Mouse (Mus musculus) gastrocnemius, adult 18-20 months (tissue): Measurements from ENCODE around the gene C1qc. TPM values are rescaled to one million over a fixed set of nuclear protein-coding genes. Genes with fewer than 3 reads are reported as not detected.

ENCODE experiments used
- DNase-seq: peaks from one replicate; pipeline ENCODE4 v3.0.0; 2021; ENCODE audit warnings: low spot score
- total RNA-seq, 2 experiments: library from RNA; stranded (reverse); gene quantifications; 2 replicates each; pipeline ENCODE4 v1.2.3; 2021

Gene C1qc
- total RNA-seq, 2 experiments from 2014 or later: 7.9 to 15.8 TPM

DNA sequence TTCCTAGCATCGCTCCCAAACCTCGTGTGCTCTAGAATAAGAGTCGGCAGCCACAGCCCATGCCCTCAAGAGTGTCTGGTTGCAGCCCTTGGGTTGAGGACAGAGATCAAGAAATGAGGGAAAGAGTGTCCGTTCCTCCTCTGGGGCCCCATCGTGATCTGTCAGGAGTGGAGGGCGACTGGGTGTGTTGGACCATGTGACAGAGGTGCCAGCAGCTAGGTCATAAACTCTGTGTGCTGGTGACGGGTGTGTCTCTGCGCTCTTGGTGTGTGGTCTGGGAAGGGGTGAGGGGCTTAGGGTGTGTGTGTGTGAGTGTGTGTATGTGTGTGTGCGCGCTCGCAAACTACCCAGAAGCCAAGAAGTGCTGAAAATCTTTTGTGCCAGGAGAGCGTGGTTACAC, 39.9 kb downstream of the C1qc start:
- DNase-seq: no peak

DNA sequence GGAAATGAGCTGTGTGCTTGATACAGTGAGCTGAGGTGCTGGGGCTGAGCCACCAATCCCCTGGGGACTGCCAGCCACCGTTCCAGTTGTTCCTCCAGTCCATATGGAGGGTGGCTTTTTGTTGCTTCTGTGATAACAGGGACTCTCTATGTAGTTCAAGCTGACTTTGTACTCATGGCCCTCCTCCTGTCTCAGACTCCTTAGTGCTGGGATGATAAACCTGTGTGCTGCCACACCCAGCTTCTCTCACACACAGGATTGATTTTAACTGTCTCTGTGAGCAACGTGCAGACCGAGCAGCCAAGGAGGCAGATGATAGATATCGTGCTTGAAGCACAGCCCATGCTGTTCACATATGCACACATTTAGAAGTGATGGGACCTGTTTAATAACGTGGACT, 40.7 kb downstream of the C1qc start:
- DNase-seq: no peak

DNA sequence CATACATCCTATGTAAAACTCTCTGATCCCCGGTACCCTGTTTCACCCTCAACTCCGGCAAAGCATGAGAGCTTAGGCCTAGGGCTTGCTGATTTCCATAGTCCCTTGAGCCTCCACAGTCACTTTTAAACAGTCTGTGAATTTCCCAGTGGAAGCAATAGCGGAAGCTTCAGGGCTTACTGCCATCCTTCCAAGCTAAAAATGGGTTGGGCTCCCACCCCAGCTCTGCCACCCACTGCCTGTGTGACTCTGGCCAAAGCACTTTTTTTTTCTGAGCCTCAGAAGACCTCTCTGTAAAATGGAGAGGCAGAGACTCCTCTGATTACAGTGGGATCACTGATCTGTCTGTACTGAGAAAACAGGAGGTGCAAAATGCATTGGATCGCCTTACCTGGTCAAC, 44.3 kb downstream of the C1qc start:
- DNase-seq: no peak

DNA sequence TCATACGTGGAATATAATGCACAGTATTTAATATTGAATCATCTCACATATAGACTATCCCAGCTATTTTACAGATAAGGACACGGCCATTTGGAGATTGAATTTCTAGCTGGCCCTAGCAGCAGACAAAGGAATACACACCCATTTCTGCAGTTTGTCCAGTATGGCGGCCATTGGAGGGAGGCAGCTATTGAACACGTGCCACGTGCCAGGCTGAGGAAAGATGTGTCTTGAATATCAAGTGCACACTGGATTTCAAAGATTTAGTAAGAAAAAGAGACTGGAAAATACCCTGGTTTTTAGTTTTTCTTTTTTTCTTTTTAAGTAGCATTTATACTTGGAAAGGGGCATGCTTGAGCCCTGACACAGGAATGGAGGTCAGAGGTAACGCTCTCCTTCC, 45.7 kb downstream of the C1qc start:
- DNase-seq: no peak

DNA sequence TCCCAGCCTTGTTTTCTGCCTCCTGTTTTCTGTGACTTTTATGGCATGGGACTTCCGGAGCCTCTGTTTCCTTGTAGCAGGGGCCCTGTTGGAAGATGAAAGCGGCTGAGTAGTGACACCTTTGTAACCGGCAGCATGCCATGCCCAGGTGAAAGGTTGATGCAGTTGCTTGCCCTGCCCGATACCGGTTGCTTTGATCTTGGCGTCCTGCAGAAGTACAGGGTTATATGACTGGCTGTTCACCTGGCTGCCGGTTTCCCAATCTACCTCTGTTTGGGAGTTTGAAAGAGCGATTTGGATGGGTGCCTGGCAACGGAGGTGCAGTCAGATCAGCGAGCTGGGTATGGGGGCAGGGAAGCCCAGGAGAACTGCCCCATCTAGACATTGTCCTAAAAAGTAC, 50.1 kb downstream of the C1qc start:
- DNase-seq: no peak

DNA sequence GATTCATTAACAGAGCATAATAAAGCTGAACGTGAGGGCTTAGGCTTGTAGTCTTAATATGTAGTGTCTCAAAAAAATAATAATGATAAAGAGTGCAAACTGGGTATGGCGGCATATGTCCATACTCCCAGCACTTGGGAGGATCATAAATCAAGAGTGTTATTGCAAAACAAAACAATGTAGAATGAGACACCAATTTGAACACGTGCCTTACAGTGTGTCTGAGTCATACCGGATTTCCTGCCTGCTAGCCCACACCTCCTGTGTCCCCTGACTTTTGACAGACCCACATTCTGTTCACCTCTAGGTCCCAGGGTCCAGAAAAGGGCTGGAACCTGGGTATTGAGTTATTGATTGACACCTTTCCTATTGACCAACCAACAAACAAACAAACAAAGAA, 50.8 kb downstream of the C1qc start:
- DNase-seq: no peak

DNA sequence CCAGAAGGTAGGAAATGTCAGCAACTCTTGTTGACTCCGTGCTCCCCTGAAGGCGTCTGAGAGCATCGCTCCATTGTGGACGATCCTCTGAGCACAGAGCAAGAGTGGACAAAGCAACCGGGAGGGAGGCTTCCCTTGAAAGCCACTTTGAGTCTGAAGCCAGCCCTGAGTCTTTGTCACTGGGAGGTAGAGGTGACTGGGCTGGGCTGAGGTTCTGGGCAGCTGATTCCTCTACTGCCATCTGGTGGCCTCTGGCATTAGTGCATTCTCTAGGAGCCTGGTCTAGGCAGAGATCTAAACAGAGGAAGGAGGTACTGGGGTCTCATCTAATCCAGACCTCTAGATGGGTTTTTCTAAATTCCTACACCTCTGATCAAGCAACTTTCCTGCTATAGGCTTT, 51.8 kb downstream of the C1qc start:
- peak; percentile 71 for DNase-seq

Other genes with a start within 250 kb of the C1qc start
- under 1 TPM; 0.53 to 0.74 TPM for gene Ephb2, start 57.1 kb downstream of the C1qc start, total RNA-seq
- 10 to 100 TPM in 1 of 2 experiments, 1 to 10 TPM in 1; 8.5 to 13.1 TPM for gene C1qb, start 6.9 kb downstream of the C1qc start, total RNA-seq
- 10 to 100 TPM in 1 of 2 experiments, 1 to 10 TPM in 1; 8.7 to 15.2 TPM for gene C1qa, start 5.7 kb upstream of the C1qc start, total RNA-seq
- not detected for gene Epha8, start 63.8 kb upstream of the C1qc start, total RNA-seq
- gene Zbtb40, start 155.7 kb upstream of the C1qc start, total RNA-seq: 1 to 10 TPM; 7.9 to 8.1 TPM